8 mouse cellular contexts compared by ENCODE assay signal in the genomic region with DNA sequence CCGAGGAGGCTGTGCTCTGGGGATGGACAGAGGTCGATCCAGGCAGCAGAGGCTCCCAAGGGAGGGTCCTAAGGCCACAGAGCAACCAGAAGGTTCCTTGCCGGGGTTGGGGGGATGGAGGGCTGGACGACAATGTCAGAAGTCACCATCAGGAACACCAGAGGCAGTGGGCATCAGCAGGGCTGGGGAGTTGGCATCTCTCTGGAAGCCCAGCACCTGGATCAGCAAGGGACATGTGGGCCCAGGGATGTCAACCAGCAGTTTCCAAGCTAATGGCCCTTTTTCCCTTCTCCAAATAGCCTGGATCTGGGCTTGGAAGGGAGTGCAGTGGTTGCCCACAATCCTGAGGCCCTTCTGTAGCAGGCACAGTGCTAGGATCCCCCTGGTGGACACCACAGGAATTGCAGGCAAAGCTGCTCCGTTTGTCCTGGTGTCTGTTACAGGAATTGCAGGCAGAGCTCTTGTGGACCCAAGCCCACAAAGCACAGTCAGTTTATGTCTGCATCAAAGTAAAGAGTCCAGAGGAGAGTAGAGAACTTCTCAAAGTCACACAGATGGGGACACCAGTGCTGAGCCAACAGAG. TPM values are rescaled to one million over a fixed set of nuclear protein-coding genes. Genes with fewer than 3 reads are reported as not detected.
DNase-seq lines count a peak whose midpoint lies in the region; ATAC-seq lines count a peak whose summit lies in the region.

No protein-coding gene starts in this region.

- H3K9me3 ChIP-seq in midbrain, embryonic 16.5 days (replicated peaks; ENCODE audit: control insufficient read depth, low read length, poor library complexity, severe bottlenecking) = no peaks in the 10 kb centered on the region

- ATAC-seq in inflammation-experienced regulatory T-cells, adult 6 months = peak; percentile 90
- peak; percentile 5; the same call in 1 of the 2 replicates for ATAC-seq in midbrain, embryonic 16.5 days

- 48% methylated on average over 5 of the region's 5 CpGs for WGBS in midbrain, embryonic 16.5 days

- H3K9ac ChIP-seq in midbrain, embryonic 16.5 days (ENCODE audit: low read depth, low read length) = no peak overlapping the region; the same call in 1 of the 2 replicates

- H3K4me1 ChIP-seq in midbrain, embryonic 16.5 days (ENCODE audit: control insufficient read depth, insufficient read depth, low read length) = peaks cover 19% of the 10 kb centered on the region

- intact Hi-C loops in heart, postnatal 25 days (cut with DNase I) = loop anchor here (1.0 to 5.0 kb wide), 3 partner anchors 51 to 196 kb away; no protein-coding TSS in a partner anchor
- intact Hi-C loops in left cerebral cortex, postnatal 4 days (cut with DNase I) = no loop called here

- H3K4me2 ChIP-seq in midbrain, embryonic 16.5 days (ENCODE audit: low read length) = no peak overlapping the region

- H3K27me3 ChIP-seq in midbrain, embryonic 16.5 days (ENCODE audit: control insufficient read depth, insufficient read depth, low read depth, low read length) = no peaks in the 10 kb centered on the region

- no peaks in the 10 kb centered on the region for H3K36me3 ChIP-seq in midbrain, embryonic 16.5 days (ENCODE audit: control insufficient read depth, insufficient read depth, low read length)

- peak; percentile 53 to 83 for DNase-seq in heart, adult 18-20 months
- DNase-seq in heart, postnatal 25 days (ENCODE audit: low spot score) = no peak
- peak; percentile 68 for DNase-seq in cerebellum, adult 9-11 months
- DNase-seq in frontal cortex, postnatal 14 days (ENCODE audit: low spot score in 2 of 2) = peak; percentile 61 to 75
- DNase-seq in left cerebral cortex, postnatal 4 days = peak; percentile 75
- DNase-seq in spleen, postnatal 36 days (ENCODE audit: low spot score in 2 of 2) = peak; percentile 38 to 54

- H3K4me3 ChIP-seq in midbrain, embryonic 16.5 days (ENCODE audit: low read depth, low read length) = no peak overlapping the region

- H3K27ac ChIP-seq in midbrain, embryonic 16.5 days (ENCODE audit: low read length) = peak overlapping the region; percentile 89

RNA-seq across cellular contexts. Expression of a gene that starts 1.3 kb away (rescaled TPM):
- total RNA-seq in heart, adult 18-20 months (2021) = under 1 TPM; 0.20 to 0.23 TPM
- total RNA-seq in heart, postnatal 25 days (2021) = under 1 TPM; 0.26 to 0.28 TPM
- 1 to 10 TPM in 2 of 3 experiments, under 1 TPM in 1; 0.67 to 4.4 (median 3.5) TPM for polyA plus RNA-seq in inflammation-experienced regulatory T-cells, adult 6 months (2017; shearing (Covaris generic))
- total RNA-seq in left cerebral cortex, postnatal 4 days (2021) = 1 to 10 TPM; 1.9 to 2.2 TPM
- 0.95 and 1.3 TPM in 2 replicates for polyA plus RNA-seq in midbrain, embryonic 16.5 days (2015; fragmentation: Nextera tagmentation; extraction: Ambion mirVana)

RNA-seq across cellular contexts. Expression of a gene that starts 31.5 kb away (rescaled TPM):
- 10 to 100 TPM; 36.0 to 41.9 TPM for total RNA-seq in heart, adult 18-20 months (2021)
- 10 to 100 TPM; 40.4 to 44.0 TPM for total RNA-seq in heart, postnatal 25 days (2021)
- polyA plus RNA-seq in inflammation-experienced regulatory T-cells, adult 6 months (2017; shearing (Covaris generic)) = 10 to 100 TPM; 35.0 to 55.9 (median 51.8) TPM
- 100 to 1,000 TPM; 105 to 107 TPM for total RNA-seq in left cerebral cortex, postnatal 4 days (2021)
- 63.2 and 70.6 TPM in 2 replicates for polyA plus RNA-seq in midbrain, embryonic 16.5 days (2015; fragmentation: Nextera tagmentation; extraction: Ambion mirVana)

RNA-seq across cellular contexts. Expression of a gene that starts 31.8 kb away (rescaled TPM):
- total RNA-seq in heart, adult 18-20 months (2021) = 10 to 100 TPM; 59.6 to 68.5 TPM
- 10 to 100 TPM; 64.3 to 72.3 TPM for total RNA-seq in heart, postnatal 25 days (2021)
- 10 to 100 TPM; 36.9 to 55.3 (median 39.7) TPM for polyA plus RNA-seq in inflammation-experienced regulatory T-cells, adult 6 months (2017; shearing (Covaris generic))
- 100 to 1,000 TPM; 173 to 188 TPM for total RNA-seq in left cerebral cortex, postnatal 4 days (2021)
- polyA plus RNA-seq in midbrain, embryonic 16.5 days (2015; fragmentation: Nextera tagmentation; extraction: Ambion mirVana) = 121 and 122 TPM in 2 replicates

RNA-seq across cellular contexts. Expression of a gene that starts 40.6 kb away (rescaled TPM):
- not detected for total RNA-seq in heart, adult 18-20 months (2021)
- not detected for total RNA-seq in heart, postnatal 25 days (2021)
- not detected for polyA plus RNA-seq in inflammation-experienced regulatory T-cells, adult 6 months (2017; shearing (Covaris generic))
- not detected for total RNA-seq in left cerebral cortex, postnatal 4 days (2021)
- not detected in 2 replicates for polyA plus RNA-seq in midbrain, embryonic 16.5 days (2015; fragmentation: Nextera tagmentation; extraction: Ambion mirVana)

RNA-seq across cellular contexts. Expression of a gene that starts 56.7 kb away (rescaled TPM):
- 100 to 1,000 TPM; 341 TPM for total RNA-seq in heart, adult 18-20 months (2021)
- total RNA-seq in heart, postnatal 25 days (2021) = 100 to 1,000 TPM; 343 to 364 TPM
- polyA plus RNA-seq in inflammation-experienced regulatory T-cells, adult 6 months (2017; shearing (Covaris generic)) = 100 to 1,000 TPM; 203 to 308 (median 286) TPM
- 100 to 1,000 TPM; 119 to 135 TPM for total RNA-seq in left cerebral cortex, postnatal 4 days (2021)
- polyA plus RNA-seq in midbrain, embryonic 16.5 days (2015; fragmentation: Nextera tagmentation; extraction: Ambion mirVana) = 171 and 182 TPM in 2 replicates
